Mouse (Mus musculus) R1 (cell line): ENCODE data around the gene Man2b2.

Experiments used
- DNase-seq: peaks from one replicate; pipeline ENCODE4 v3.0.0-alpha.2; 2018; ENCODE audit warnings: low read depth, low spot score

Man2b2 gene

GRCm38 (mm10) chr5:36769603-36770002 is 60.9 kb downstream of the Man2b2 start:
- no peak for DNase-seq

- DNase-seq, result no peak
Measured at GRCm38 (mm10) chr5:36766958-36767703, 63.3 kb downstream of the Man2b2 start.

- no peak for DNase-seq
Measured at GRCm38 (mm10) chr5:36759848-36760247, 70.6 kb downstream of the Man2b2 start.

GRCm38 (mm10) chr5:36757033-36757432 is 73.4 kb downstream of the Man2b2 start:
- DNase-seq, result peak; percentile 84
